Mouse (Mus musculus): Measurements from ENCODE around the gene Stfa2l1. TPM values are rescaled to one million over a fixed set of nuclear protein-coding genes. Genes with fewer than 3 reads are reported as not detected.
"Not testable (repeated sequence)": the region's sequence is repeated elsewhere in the genome, so short reads cannot be mapped to it uniquely, and the experiment has no call there.

The Stfa2l1 gene
- 22.8 and 30.9 TPM in 2 replicates for polyA plus RNA-seq (2012; rRNA removed)
- 15.7 and 26.8 TPM in 2 replicates for polyA plus RNA-seq (2014; fragmentation: Nextera tagmentation; extraction: Ambion mirVana)

DNA sequence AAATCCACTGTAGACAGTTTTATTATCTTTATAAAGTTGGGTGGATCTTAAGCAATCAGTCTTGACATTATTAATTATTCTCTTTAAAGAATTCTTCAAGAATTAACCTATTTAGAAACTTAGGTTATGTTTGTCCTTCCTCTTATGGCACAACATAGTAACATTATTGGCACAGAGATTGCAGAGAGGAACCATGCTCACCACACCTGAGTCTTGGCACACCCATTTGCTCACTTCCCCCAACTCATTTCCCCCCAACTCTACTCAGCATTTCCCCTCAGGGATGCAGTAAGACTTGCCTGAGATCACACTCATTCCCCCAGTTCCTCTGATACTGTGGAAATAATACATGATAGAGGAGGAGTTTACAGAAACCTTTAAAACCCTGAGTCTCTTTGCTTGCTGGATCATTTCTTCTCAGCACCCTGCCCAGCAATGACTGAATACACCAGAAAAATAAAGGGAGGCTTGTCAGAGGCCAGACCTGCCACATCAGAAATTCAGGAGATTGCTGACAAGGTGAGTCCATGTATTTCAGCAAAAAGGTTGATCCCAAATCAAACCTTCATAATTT lies at the start of gene Stfa2l1:
TSS of gene Stfa2l1 (plus strand) at position 410 of the 574 bp plus-strand sequence.
- Histone ChIP-seq H3K9me3 (ENCODE audit: control insufficient read depth, low read length) (no peaks in the 10 kb centered on the region), H3K9ac (replicated peaks) (no peak within 1 kb of the TSS), H3K27ac (no peak within 1 kb of the TSS), H3K4me1 (replicated peaks; ENCODE audit: control insufficient read depth in 2 of 2, insufficient read depth in 2 of 2, low read length in 1 of 2) (no peaks in the 10 kb centered on the region), H3K27me3 (ENCODE audit: control insufficient read depth, insufficient read depth, low read length) (no peaks in the 10 kb centered on the region), H3K36me3 (replicated peaks; ENCODE audit: control insufficient read depth, insufficient read depth, low read depth) (no peaks in the 10 kb centered on the region), H3K4me3 (ENCODE audit: insufficient read depth in 1 of 2, low read depth in 2 of 2, low read length in 2 of 2) (no peak within 1 kb of the TSS), H3K4me2 (ENCODE audit: low read depth) (no peak within 1 kb of the TSS)
- TF ChIP-seq CTCF (IDR thresholded peaks at IDR 0.05; ENCODE audit: low read depth), result no peak
- TF ChIP-seq EP300 (IDR thresholded peaks at IDR 0.05; ENCODE audit: low read depth), result no peak
- no peak for DNase-seq (ENCODE audit: low read depth in 3 of 3, low spot score in 3 of 3)
- ATAC-seq (ENCODE audit: insufficient read depth), result no peak

DNA sequence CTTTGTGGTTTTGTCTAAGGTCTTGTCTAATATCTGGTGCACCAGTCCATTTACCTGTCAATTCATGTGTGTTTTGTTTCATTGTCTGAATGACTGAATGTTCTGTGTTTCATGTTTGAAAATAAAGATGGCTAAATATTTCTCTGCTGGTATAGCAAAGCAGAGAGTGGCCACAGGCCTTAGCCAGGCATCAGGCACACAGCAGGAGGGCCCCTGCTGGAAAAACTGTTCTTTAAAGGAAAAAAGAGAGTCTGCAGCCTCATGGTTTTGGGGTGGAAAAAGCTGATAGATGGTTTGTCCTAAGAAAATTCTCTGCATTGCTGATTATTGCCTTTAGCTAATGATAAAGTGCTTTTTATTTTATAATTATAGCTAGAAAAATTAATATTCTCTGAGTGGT lies 45.1 kb upstream of the Stfa2l1 start:
- DNase-seq (ENCODE audit: low read depth in 3 of 3, low spot score in 3 of 3); H3K27ac ChIP-seq; H3K36me3 ChIP-seq (replicated peaks; ENCODE audit: control insufficient read depth, insufficient read depth, low read depth); H3K27me3 ChIP-seq (ENCODE audit: control insufficient read depth, insufficient read depth, low read length); H3K4me2 ChIP-seq (ENCODE audit: low read depth); H3K9me3 ChIP-seq (ENCODE audit: control insufficient read depth, low read length); H3K9ac ChIP-seq (replicated peaks); ATAC-seq (ENCODE audit: insufficient read depth); H3K4me3 ChIP-seq (ENCODE audit: insufficient read depth in 1 of 2, low read depth in 2 of 2, low read length in 2 of 2); H3K4me1 ChIP-seq (replicated peaks; ENCODE audit: control insufficient read depth in 2 of 2, insufficient read depth in 2 of 2, low read length in 1 of 2): not testable (repeated sequence)

DNA sequence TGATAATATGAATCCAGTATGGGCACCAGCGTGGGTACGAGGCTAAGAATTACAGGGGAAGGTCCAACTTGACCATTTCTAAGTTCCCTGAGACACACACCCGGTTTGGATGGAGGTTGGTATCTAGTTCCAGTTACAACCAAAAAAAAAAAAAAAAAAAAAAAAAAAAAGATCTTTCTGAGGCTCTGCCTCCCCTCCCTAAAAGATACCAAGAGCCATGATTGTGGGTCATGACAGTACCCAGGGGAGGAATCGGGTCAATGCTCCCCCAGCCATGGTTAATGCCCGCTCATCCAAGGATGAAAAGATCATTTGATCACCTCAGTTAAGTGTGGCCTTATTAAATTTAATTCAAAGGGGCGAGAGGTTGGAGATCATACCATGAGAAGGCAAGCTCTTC lies 40.9 kb upstream of the Stfa2l1 start:
- H3K27ac ChIP-seq; H3K9me3 ChIP-seq (ENCODE audit: control insufficient read depth, low read length); H3K36me3 ChIP-seq (replicated peaks; ENCODE audit: control insufficient read depth, insufficient read depth, low read depth); DNase-seq (ENCODE audit: low read depth in 3 of 3, low spot score in 3 of 3); ATAC-seq (ENCODE audit: insufficient read depth); H3K27me3 ChIP-seq (ENCODE audit: control insufficient read depth, insufficient read depth, low read length); H3K4me2 ChIP-seq (ENCODE audit: low read depth); H3K4me3 ChIP-seq (ENCODE audit: insufficient read depth in 1 of 2, low read depth in 2 of 2, low read length in 2 of 2); H3K9ac ChIP-seq (replicated peaks); H3K4me1 ChIP-seq (replicated peaks; ENCODE audit: control insufficient read depth in 2 of 2, insufficient read depth in 2 of 2, low read length in 1 of 2): not testable (repeated sequence)
- 61% methylated on average over 6 of the region's 6 CpGs for WGBS (ENCODE audit: insufficient replicate concordance)

DNA sequence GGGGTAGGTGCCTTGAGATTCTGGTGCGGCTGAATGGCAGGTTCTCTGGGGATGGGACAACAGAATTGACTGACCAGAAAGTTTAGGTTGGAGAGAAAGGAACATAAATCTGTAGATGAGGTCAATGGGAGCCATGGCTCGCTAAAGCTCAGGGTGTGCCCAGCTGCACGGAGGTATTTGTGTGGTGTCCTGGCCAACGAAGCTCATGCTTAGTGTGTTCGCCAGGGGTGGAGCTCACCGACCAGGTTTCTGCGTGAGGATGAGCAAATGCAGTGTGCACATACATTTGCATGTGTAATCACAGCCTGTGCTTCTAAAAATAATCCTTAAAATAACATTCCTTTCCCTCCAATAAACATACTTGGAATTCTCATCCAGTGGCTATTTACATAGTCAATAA lies 28.5 kb upstream of the Stfa2l1 start:
- H3K4me3 ChIP-seq (ENCODE audit: insufficient read depth in 1 of 2, low read depth in 2 of 2, low read length in 2 of 2), result no peak overlapping the region
- no peaks in the 10 kb centered on the region for H3K36me3 ChIP-seq (replicated peaks; ENCODE audit: control insufficient read depth, insufficient read depth, low read depth)
- no peaks in the 10 kb centered on the region for H3K9me3 ChIP-seq (ENCODE audit: control insufficient read depth, low read length)
- no peak for TF ChIP-seq CTCF (IDR thresholded peaks at IDR 0.05; ENCODE audit: low read depth)
- TF ChIP-seq EP300 (IDR thresholded peaks at IDR 0.05; ENCODE audit: low read depth), result no peak
- 75% methylated on average over 7 of the region's 7 CpGs for WGBS (ENCODE audit: insufficient replicate concordance)
- no peaks in the 10 kb centered on the region for H3K27me3 ChIP-seq (ENCODE audit: control insufficient read depth, insufficient read depth, low read length)
- H3K9ac ChIP-seq (replicated peaks), result no peak overlapping the region
- no peak overlapping the region for H3K4me2 ChIP-seq (ENCODE audit: low read depth)
- no peak for DNase-seq (ENCODE audit: low read depth in 3 of 3, low spot score in 3 of 3)
- ATAC-seq (ENCODE audit: insufficient read depth), result no peak
- no peaks in the 10 kb centered on the region for H3K4me1 ChIP-seq (replicated peaks; ENCODE audit: control insufficient read depth in 2 of 2, insufficient read depth in 2 of 2, low read length in 1 of 2)
- no peak overlapping the region for H3K27ac ChIP-seq

DNA sequence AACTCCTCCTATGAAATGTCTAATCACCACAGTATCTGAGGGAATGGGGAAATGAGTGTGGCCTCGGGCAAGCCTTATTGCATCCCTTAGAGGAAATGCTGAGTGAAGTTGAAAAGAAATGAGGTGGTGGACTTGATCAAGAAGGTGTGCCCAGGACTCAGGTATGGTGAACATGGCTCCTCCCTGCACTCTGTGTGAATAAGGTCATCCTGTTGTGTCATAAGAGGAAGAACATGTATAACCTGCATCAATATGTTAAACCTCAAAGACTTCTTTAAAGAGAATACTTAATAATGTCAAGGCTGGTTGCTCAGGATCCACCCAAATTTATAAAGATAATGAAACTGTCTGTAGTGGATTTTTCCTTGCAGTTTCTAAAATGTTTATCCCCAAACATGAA lies 25.5 kb upstream of the Stfa2l1 start, which contains the start of gene Csta1:
TSS of gene Csta1 (minus strand) at position 101 of the 400 bp plus-strand sequence.
- DNase-seq (ENCODE audit: low read depth in 3 of 3, low spot score in 3 of 3), result no peak
- WGBS (ENCODE audit: insufficient replicate concordance), result 32% methylated on average over 1 of the region's 1 CpGs
- ATAC-seq (ENCODE audit: insufficient read depth), result no peak

More for the DNA sequence above, 25.5 kb upstream of the Stfa2l1 start, which contains the start of gene Csta1:
- no peak within 1 kb of the TSS for H3K9ac ChIP-seq (replicated peaks)
- H3K9me3 ChIP-seq (ENCODE audit: control insufficient read depth, low read length), result no peaks in the 10 kb centered on the region
- H3K27me3 ChIP-seq (ENCODE audit: control insufficient read depth, insufficient read depth, low read length), result no peaks in the 10 kb centered on the region
- H3K36me3 ChIP-seq (replicated peaks; ENCODE audit: control insufficient read depth, insufficient read depth, low read depth), result no peaks in the 10 kb centered on the region
- TF ChIP-seq CTCF (IDR thresholded peaks at IDR 0.05; ENCODE audit: low read depth) (no peak), EP300 (IDR thresholded peaks at IDR 0.05; ENCODE audit: low read depth) (no peak)
- H3K4me1 ChIP-seq (replicated peaks; ENCODE audit: control insufficient read depth in 2 of 2, insufficient read depth in 2 of 2, low read length in 1 of 2), result no peaks in the 10 kb centered on the region
- H3K27ac ChIP-seq, result no peak within 1 kb of the TSS
- no peak within 1 kb of the TSS for H3K4me2 ChIP-seq (ENCODE audit: low read depth)
- no peak within 1 kb of the TSS for H3K4me3 ChIP-seq (ENCODE audit: insufficient read depth in 1 of 2, low read depth in 2 of 2, low read length in 2 of 2)
